Mouse (Mus musculus) mature B cell (primary cell): ENCODE data around the gene Lsamp.

Experiments used
- in situ Hi-C: fragments of 300-500 bp; cut with MboI; formaldehyde crosslinking; loops from 2 replicates; pipeline ENCODE4 v1.14.3; 2019

The Lsamp gene

DNA sequence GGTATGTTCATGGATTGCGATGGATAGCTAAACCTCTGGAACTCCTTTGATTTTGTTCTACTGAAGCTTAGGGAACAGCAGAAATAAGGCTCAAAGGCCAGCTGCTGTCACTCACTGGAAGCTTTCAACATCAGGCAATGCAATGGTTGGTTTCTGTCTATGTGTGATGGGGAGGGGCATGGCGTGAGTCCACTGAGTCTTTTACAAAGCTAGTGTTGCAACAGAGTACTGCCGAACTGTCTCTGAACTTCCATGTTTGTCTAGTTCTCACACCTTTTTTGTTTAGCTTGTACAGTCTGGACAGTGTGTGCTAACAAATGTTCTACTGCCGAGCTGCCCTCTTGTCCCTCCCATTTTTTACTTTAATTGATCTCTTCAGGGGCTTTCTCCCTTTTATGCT lies 1258.7 kb downstream of the Lsamp start:
- in situ Hi-C loops = no loop called here

GRCm38 (mm10) chr16:41244711-41245110 lies 1260.5 kb downstream of the Lsamp start:
- in situ Hi-C loops = no loop called here

DNA sequence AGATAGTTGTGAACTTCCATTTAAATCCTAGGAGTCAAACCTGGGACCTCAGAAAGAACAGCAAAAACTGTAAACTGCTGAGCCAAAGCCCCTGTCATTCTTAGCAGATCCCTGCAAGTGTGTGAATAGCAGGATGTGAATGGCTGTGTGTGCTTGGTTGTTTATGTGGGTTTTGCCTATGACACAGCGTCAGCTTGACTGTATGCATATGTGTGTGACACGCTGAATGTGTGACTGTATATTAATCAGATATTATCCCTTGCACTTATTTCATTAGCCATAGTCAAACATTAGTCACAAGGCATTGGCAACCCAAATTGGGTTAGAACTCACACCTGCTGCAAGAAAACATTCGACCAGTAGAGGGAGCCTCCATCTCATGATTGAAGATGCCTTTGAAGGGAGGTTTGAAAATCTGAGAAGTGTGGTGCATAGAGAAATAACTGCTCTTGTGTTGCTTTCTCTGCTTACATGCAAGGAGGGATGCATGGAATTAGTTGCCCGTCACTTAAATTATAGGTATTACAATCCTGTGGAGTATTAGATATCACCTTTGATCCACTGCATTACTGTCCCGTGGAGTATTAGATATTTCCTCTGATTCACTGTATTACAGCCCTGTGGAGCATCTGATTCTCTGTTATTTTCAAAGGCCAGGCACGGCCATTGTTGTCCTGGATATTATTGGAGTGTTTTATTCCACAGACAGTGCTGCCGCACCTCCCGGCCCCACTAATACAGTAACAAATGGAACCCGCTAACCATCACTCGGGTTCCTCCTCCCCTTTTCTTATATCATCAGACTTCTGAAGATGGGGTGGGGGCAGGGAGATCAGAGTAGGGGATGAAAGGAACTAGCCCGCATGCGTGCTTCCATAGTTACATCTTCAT lies 1274.2 kb downstream of the Lsamp start:
- in situ Hi-C loops = no loop called here

DNA sequence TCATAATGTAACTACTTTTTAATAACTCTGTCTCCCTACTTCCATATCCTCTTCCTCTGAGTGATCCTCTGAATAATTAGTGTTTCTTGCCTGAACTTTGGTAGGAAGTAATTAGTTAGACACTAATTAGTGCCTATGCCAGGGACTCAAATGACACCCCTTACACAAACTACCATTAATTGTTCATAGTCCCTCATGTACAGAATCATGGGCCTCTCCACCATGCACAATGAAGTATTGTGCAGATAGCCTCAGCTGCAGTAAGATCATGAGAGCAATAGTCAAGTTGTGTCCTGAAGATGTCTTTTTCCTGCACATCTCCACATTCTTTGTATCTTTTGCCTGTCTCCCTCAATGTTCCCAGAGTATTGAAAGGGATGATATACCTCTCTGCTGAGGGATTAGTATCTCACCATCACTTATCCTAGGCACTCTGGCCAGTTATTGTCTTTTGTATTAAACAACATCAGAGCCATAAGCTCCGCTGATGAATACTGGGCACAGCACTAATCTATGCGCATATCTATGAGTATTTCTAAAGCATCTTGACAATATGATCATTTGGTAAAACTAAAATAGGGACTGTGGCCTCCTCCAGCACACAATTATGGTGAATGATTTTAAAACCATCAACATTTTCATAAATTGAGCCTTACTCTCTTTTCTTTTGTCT lies 1292.0 kb downstream of the Lsamp start:
- in situ Hi-C loops = no loop called here

DNA sequence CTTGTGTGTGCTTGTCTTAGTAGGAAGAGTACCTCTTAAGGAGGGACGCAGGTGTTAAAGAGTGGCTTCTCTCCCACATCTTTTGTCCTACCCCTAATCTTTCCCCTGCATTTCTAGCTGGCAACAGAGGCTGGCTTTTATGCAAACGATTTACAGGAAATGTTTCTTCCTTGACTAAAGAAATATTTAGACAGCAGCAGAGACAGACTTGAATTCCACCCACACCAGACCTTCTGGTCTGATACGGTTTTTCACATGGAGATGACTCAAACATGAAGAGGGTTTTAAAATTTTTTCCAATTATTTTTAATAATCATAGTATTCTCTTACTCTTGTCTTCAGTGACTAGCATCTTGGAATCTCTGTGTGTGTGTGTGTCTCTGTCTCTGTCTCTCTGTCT lies 1333.8 kb downstream of the Lsamp start:
- in situ Hi-C loops = no loop called here

GRCm38 (mm10) chr16:41343431-41343830 lies 1359.3 kb downstream of the Lsamp start:
- in situ Hi-C loops = no loop called here

DNA sequence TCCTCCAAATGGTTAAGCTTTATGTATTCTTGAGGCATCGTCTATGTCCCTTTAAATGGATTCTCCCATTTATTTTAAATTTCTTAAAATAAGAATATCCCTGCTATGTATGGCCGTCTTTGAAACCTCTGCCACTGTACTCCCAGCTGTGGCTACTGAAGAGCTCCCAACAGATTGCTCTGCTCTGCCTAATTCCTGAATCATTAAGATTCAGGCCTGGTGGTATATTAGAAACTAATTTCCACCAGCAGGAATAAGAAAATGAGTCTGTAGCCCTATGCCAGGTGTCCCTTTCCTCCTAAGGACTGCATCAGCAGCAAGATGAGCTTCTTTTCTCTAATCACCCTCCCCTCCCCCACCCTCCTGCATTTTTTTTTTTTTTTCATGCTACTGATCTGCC lies 1381.0 kb downstream of the Lsamp start:
- in situ Hi-C loops = no loop called here

- in situ Hi-C loops = no loop called here
Observed at GRCm38 (mm10) chr16:41383702-41384101, 1399.5 kb downstream of the Lsamp start.

DNA sequence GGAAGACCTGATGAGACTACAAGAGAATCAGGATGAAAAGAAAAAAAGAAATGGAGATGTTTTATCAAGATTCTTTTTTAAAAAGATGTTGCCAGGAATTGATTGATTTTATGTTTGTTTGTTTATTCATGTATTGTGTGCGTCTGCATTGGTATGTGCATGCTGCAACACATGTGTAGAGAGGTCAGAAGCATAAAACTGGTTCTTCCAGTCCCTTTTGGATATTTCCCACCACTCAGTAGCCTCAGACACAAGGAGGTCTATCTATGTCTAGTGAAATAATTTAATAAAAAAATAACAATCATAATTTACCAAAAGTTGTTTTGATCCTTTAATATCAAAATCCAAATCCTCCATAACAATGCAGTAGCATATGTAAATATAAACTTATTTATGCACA lies 1400.1 kb downstream of the Lsamp start:
- in situ Hi-C loops = no loop called here

- in situ Hi-C loops = no loop called here
Observed at GRCm38 (mm10) chr16:41408850-41409249, 1424.7 kb downstream of the Lsamp start.

- in situ Hi-C loops = no loop called here
Observed at GRCm38 (mm10) chr16:41410671-41411070, 1426.5 kb downstream of the Lsamp start.

DNA sequence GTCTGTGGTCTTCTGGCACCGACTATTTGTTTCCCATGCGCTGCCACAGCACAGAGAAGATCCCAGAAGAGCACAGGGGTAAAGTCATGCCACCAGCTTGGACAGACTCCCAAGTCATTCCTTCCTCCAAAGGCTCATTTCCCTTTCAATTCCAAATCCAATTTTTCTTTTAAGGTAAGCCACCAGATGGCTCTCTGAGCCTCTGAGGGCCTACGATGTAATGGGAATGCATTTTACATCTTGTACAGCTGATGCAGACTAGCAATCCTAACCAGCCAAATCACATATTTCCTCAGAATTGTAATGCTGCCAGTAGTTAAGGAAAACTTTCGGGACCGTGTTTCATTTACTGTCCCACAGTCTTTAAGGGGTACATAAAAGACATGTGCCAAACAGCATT lies 1433.2 kb downstream of the Lsamp start:
- in situ Hi-C loops = no loop called here

- in situ Hi-C loops = no loop called here
Observed at GRCm38 (mm10) chr16:41467391-41467790, 1483.2 kb downstream of the Lsamp start.

DNA sequence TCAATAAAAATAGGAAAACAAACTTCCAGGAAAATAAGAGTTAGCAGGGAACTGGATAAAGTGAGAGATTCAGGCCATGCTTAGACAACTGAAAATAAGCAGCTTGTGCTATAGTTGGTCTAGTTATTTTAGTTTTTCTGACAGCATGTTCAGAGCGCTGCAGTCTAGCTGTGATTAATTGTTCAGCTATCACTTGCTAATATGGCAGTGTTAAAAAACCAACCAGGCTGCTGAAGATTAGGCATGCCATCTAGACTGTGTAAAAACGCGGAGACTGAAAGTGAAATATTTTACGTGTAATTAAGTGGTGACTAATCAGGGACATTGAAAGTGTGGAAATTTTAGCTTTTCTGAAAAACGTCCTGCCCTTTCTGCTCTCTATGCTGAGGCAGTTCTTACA lies 1494.5 kb downstream of the Lsamp start:
- in situ Hi-C loops = no loop called here

DNA sequence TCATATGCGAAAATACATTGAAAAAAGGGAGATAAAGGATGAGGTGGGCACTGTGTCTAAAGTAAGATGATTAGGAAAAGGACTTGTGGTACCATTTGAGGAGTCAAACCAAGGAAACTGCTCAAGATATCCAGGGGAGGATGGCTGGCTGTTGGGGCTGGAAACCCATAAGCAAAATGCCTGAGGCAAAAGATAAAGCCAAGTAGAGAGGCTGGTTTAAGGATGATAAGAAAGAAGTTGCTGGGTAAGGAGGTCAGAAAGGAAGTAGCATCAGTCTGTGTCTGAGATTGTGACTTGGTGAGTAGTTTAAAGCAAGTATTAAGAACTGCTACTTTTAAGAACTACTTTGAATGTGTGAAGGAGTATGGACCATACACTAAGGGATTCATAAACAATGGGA lies 1497.7 kb downstream of the Lsamp start:
- in situ Hi-C loops = no loop called here

- in situ Hi-C loops = no loop called here
Observed at GRCm38 (mm10) chr16:41510915-41511552, 1526.9 kb downstream of the Lsamp start.

GRCm38 (mm10) chr16:41521566-41521965 lies 1537.4 kb downstream of the Lsamp start:
- in situ Hi-C loops = no loop called here

DNA sequence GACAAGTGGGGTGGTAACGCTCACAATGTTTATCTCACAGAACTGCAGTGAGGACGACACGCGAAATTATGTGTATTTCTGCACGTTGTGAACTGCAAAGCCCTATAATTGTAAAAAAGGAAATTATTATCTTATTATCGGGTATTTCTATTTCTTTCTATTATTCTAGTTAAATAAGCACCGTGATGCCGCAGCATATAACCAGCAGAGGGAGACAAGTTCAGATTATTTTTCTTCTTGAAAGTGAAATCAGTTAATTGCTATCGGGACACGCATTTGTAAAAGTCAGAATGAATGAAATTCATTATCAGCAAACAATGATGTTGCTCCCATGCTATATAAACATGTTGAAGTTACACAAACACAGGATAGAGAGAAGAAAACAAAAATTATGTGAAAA lies 1540.1 kb downstream of the Lsamp start:
- in situ Hi-C loops = no loop called here

DNA sequence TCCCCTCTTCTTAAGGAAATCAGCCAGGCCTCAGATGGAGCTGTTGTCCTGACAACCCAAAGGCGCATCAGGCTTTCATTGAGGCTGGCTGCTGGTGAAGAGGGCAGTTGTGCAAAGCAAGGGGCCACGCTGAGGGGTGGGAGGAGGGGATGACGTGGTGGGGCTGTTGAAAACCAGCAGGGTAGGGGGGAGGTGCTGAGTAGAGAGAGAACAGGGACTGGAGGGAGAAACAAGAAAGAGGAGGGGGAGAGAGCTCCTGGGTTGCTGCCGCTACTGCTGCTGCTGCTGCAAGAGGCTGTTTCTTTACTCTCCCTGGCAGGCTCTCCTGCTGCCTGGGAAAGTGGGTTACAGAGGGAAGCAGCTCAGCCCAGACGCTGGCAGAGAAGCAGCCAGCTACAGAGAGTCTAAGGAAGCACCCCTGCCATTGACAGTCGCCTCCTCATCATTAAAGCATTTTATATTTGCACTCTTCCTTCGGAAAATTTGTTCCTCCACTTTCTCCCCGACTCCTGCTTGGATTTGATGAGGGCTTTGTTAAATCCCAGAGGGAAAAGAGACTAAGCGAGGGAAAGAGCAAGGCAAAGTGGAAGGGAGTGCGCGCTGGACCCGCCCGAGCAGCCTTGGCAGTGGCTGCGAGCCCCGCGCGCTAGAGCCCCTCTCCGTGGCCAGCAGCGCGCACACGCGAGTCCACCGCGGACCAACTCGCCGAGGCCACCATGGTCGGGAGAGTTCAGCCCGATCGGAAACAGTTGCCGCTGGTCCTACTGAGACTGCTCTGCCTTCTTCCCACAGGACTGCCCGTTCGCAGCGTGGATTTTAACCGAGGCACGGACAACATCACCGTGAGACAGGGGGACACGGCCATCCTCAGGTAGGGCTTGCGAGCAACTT lies 1548.7 kb downstream of the Lsamp start:
- in situ Hi-C loops = no loop called here

GRCm38 (mm10) chr16:41533686-41534085 lies 1549.5 kb downstream of the Lsamp start:
- in situ Hi-C loops = no loop called here

DNA sequence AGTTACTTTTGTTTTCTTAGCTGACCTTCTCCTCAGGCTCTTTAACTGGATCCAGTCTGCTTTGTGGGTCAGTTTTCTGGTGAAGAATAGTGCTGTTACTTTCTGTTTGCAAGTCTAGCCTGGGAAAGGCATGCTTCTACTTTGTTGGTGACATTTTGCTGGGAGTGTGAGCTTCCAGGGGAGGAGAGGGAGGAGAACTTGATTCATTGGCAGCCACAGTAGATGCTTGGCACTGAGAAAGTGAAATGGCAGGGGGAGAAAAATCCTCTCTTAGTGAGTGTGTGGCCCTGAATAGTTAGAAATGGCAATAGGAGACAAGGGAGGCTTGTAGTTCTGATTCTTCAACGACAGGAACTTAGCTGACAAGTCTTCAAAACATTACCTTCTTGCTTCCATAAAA lies 1551.6 kb downstream of the Lsamp start:
- in situ Hi-C loops = no loop called here

DNA sequence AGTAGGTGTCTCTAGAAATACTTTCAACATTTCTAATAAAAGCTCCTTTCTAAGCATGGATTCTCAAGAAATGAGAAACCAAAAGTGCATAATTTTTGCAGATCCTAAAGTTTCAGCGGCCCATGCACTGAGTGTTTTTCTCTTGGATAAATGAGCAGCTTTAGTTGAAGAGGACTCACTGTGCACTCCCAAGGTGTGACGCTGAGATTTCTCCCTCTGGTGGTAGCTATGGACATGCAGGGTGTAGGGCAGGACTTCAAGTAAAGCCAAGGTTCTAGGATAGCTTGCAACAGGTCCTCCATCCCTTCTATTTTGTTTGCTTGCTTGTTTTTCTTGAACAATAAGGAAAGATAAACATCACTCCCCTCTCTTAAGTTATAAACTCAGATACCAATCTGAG lies 1558.5 kb downstream of the Lsamp start:
- in situ Hi-C loops = no loop called here
